ENCODE assay signal across 8 mouse cellular contexts in genomic region chr4:133754238-133754637, GRCm38 (mm10). TPM values are rescaled to one million over a fixed set of nuclear protein-coding genes. Genes with fewer than 3 reads are reported as not detected.
DNase-seq lines count a peak whose midpoint lies in the region; ATAC-seq lines count a peak whose summit lies in the region.

No protein-coding gene starts in this region.

- peak; percentile 86 for ATAC-seq in intestine, embryonic 15.5 days

- peak overlapping the region; percentile 100 for H3K9ac ChIP-seq in intestine, embryonic 15.5 days

- no peaks in the 10 kb centered on the region for H3K27me3 ChIP-seq in intestine, embryonic 15.5 days (replicated peaks)

- intact Hi-C loops in gastrocnemius, postnatal 36 days (cut with DNase I): loop anchor here (1.0 to 5.0 kb wide), 2 partner anchors 52 to 59 kb away; no protein-coding TSS in a partner anchor
- intact Hi-C loops in left cerebral cortex, postnatal 14 days (cut with DNase I): loop anchor here (1.0 kb wide), 1 partner anchor 83 kb away; no protein-coding TSS in a partner anchor

- H3K4me3 ChIP-seq in intestine, embryonic 15.5 days (replicated peaks): peak overlapping the region; percentile 100

- peak overlapping the region; percentile 100 for H3K27ac ChIP-seq in intestine, embryonic 15.5 days

- no peaks in the 10 kb centered on the region for H3K9me3 ChIP-seq in intestine, embryonic 15.5 days

- peak overlapping the region; percentile 94 for H3K4me2 ChIP-seq in intestine, embryonic 15.5 days (replicated peaks)

- no peaks in the 10 kb centered on the region for H3K36me3 ChIP-seq in intestine, embryonic 15.5 days

- 0% methylated on average over 47 of the region's 50 CpGs for WGBS in intestine, embryonic 15.5 days

- DNase-seq in adrenal gland, adult 8-10 months: peak; percentile 96
- DNase-seq in embryo, embryonic 11.5 days (ENCODE audit: low read depth, low spot score): peak; percentile 98
- DNase-seq in gastrocnemius, postnatal 36 days: peak; percentile 97 to 99
- DNase-seq in left cerebral cortex, postnatal 14 days (ENCODE audit: low spot score in 2 of 2): peak; percentile 98 to 100
- peak; percentile 98 for DNase-seq in mesoderm, embryonic 11.5 days (ENCODE audit: low read depth, low spot score)
- peak; percentile 99 for DNase-seq in right cerebral cortex, postnatal 25 days
- DNase-seq in urinary bladder, postnatal 36 days (ENCODE audit: low spot score in 2 of 2): peak; percentile 98 to 99

- H3K4me1 ChIP-seq in intestine, embryonic 15.5 days (replicated peaks): peaks cover 26% of the 10 kb centered on the region

RNA-seq across cellular contexts. Expression of gene Arid1a, which starts 2.3 kb away (rescaled TPM):
- total RNA-seq in adrenal gland, adult 8-10 months (2022): 10 to 100 TPM; 50.7 to 84.3 (median 61.1) TPM
- total RNA-seq in gastrocnemius, postnatal 36 days (2021): 10 to 100 TPM; 18.1 to 24.4 TPM
- polyA plus RNA-seq in intestine, embryonic 15.5 days (2015; fragmentation: Nextera tagmentation; extraction: Ambion mirVana): 21.6 and 24.9 TPM in 2 replicates
- total RNA-seq in left cerebral cortex, postnatal 14 days (2021): 10 to 100 TPM; 74.1 to 75.8 TPM

Comparison
In these comparisons a context has a peak if more than half of its experiments do, and no peak if none do; other contexts are left out.
1. Peak in every context shown above with its lines: DNase-seq, ATAC-seq, H3K4me3 ChIP-seq and H3K27ac ChIP-seq.